Mouse (Mus musculus) heart, embryonic 16.5 days (tissue): ENCODE results near the gene Gm13695. TPM values are rescaled to one million over a fixed set of nuclear protein-coding genes. Genes with fewer than 3 reads are reported as not detected.
"Not testable (repeated sequence)": the region's sequence is repeated elsewhere in the genome, so short reads cannot be mapped to it uniquely, and the experiment has no call there.

Source experiments
- ATAC-seq: fragments of 200-750 bp; cut with Nextera tagmentation; replicated peaks from 2 replicates; pipeline ENCODE4 v1.8.0; 2017; ENCODE audit warnings: moderate number of reproducible peaks; ENCODE audit not compliant: insufficient read depth, low FRiP score; ENCODE audit errors: extremely low read depth
- H3K27ac ChIP-seq: fragments of 300-500 bp; sonication (generic); 2 replicates; pipeline ENCODE4 v1.5.1; 2014; ENCODE audit warnings: mild to moderate bottlenecking, low read length, control low read depth, moderate library complexity
- H3K27me3 ChIP-seq: fragments of 300-500 bp; sonication (generic); 2 replicates; pipeline ENCODE4 v1.6.1; 2014; ENCODE audit warnings: low read length, mixed read lengths; ENCODE audit not compliant: control insufficient read depth, insufficient read depth
- H3K36me3 ChIP-seq: fragments of 300-500 bp; sonication (generic); 2 replicates; pipeline ENCODE4 v1.6.1; 2014; ENCODE audit not compliant: control insufficient read depth, insufficient read depth
- H3K4me1 ChIP-seq: fragments of 300-500 bp; sonication (generic); 2 replicates; pipeline ENCODE4 v1.6.1; 2014; ENCODE audit warnings: low read length, mixed read lengths; ENCODE audit not compliant: control insufficient read depth, insufficient read depth
- H3K4me2 ChIP-seq: fragments of 300-500 bp; sonication (generic); 2 replicates; pipeline ENCODE4 v1.6.1; 2014; ENCODE audit warnings: low read depth, mild to moderate bottlenecking, control low read depth, low read length
- H3K4me3 ChIP-seq: fragments of 300-500 bp; sonication (generic); 2 replicates; pipeline ENCODE4 v1.5.1; 2014; ENCODE audit warnings: mild to moderate bottlenecking, control low read depth, low read length
- H3K9ac ChIP-seq: fragments of 300-500 bp; sonication (generic); 2 replicates; pipeline ENCODE4 v1.6.1; 2014; ENCODE audit warnings: low read length, control low read depth
- H3K9me3 ChIP-seq: fragments of 300-500 bp; sonication (generic); replicated peaks from 2 replicates; pipeline ENCODE4 v1.6.1; 2016; ENCODE audit warnings: low read length; ENCODE audit not compliant: control insufficient read depth
- WGBS: fragments of 180-500 bp; shearing (Covaris S2); extraction: QIAGEN DNeasy Blood & Tissue Kit; methylation state at CpG from one replicate; pipeline ENCODE4 v1.1.7; 2014; 5-methylcytosine and 5-hydroxymethylcytosine counted together
- polyA plus RNA-seq: library from polyadenylated mRNA; unstranded; fragments of >200 nt; fragmentation: Nextera tagmentation; extraction: Ambion mirVana; gene quantifications from 2 replicates; pipeline ENCODE4 v1.2.1, GENCODE M21; 2015

The Gm13695 gene
- polyA plus RNA-seq, 1 experiment from 2014 or later: not detected

GRCm38 (mm10) chr2:83984443-83984842 is 17.3 kb downstream of the Gm13695 start, which contains the start of gene Gm13697:
TSS of gene Gm13697 (plus strand) at chr2:83984743.
- no CpG with 5 or more reads among the region's 6 CpGs for WGBS
- not testable (repeated sequence) for H3K27me3 ChIP-seq

GRCm38 (mm10) chr2:83990253-83990652 is 23.1 kb downstream of the Gm13695 start, which contains the start of gene Gm13691:
TSS of gene Gm13691 (plus strand) at chr2:83990553.
- H3K27ac ChIP-seq, H3K9me3 ChIP-seq, H3K4me1 ChIP-seq, H3K36me3 ChIP-seq, ATAC-seq, H3K4me2 ChIP-seq, H3K27me3 ChIP-seq, H3K9ac ChIP-seq, H3K4me3 ChIP-seq: not testable (repeated sequence)
- no CpG with 5 or more reads among the region's 6 CpGs for WGBS

More at GRCm38 (mm10) chr2:83984443-83984842, 17.3 kb downstream of the Gm13695 start, which contains the start of gene Gm13697:
- not testable (repeated sequence) for H3K4me2 ChIP-seq, H3K27ac ChIP-seq, H3K9me3 ChIP-seq, H3K4me1 ChIP-seq, H3K9ac ChIP-seq, ATAC-seq, H3K36me3 ChIP-seq, H3K4me3 ChIP-seq

DNA sequence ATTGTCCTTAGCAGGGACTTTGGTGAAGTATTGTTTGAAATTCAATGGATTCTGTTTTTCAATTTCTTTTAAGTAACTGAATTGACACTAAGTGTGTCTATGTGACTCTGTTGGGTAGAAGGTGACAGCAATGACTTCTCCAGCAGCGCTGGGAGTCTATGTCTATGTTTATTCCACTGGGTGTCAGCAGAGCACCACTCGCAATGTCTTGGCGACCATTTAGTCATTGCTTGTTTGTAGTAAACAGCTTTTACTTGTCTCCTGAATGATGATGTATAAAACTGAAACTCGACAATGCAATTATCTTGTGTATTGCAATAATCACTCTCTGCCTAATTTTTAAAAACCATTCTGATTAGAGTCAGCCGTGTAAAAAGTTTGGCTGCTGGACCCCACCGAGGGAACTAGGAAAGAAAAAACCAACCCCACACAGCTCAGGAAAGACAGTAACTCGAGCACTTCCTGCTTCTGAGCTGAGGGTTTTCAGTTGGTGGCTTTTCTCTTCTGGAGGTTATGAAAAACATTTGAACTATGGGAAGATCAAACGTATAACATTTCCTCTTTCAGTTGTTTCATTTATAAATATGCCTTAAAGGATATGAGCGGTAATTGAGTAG is 26.6 kb downstream of the Gm13695 start:
- not testable (repeated sequence) for H3K27me3 ChIP-seq, H3K36me3 ChIP-seq, H3K9ac ChIP-seq, H3K9me3 ChIP-seq, H3K4me1 ChIP-seq
- Histone ChIP-seq H3K4me3 (0 out of 2 replicates have a peak overlapping the region, but pooled peaks have one; percentile 14), H3K4me2 (peak overlapping the region; percentile 44), H3K27ac (peak overlapping the region; percentile 18; the same call in 1 of the 2 replicates)
- WGBS: 31% methylated on average over 7 of the region's 9 CpGs
- peak; percentile 80; the same call in 1 of the 2 replicates for ATAC-seq

GRCm38 (mm10) chr2:83994526-83994925 is 27.4 kb downstream of the Gm13695 start:
- not testable (repeated sequence) for H3K4me1 ChIP-seq, ATAC-seq, H3K27ac ChIP-seq, H3K27me3 ChIP-seq, H3K4me3 ChIP-seq, H3K36me3 ChIP-seq, H3K9ac ChIP-seq, H3K4me2 ChIP-seq, H3K9me3 ChIP-seq
- WGBS: no CpG with 5 or more reads among the region's 3 CpGs

DNA sequence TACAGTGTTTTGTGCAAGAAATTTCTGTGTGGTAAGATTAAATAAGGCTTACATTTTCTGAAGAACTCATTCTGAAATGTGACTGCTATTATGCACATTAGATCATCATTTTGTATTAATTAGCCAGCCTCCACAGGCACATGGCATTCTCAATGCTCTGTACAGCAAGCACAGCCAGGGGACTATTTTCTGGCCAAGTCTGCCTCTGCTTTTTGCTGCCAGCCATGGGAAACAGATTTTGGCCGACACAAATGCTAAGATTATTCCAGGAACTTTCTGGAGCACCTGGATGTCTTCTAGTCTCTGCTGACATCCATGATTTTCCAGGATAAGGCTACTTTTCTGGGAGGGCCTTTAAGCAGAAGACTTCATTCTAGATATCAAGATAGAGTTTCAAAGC is 41.8 kb downstream of the Gm13695 start:
- Histone ChIP-seq H3K4me3 (no peak overlapping the region), H3K4me1 (no peaks in the 10 kb centered on the region), H3K9ac (no peak overlapping the region), H3K27ac (no peak overlapping the region), H3K36me3 (no peaks in the 10 kb centered on the region), H3K9me3 (no peaks in the 10 kb centered on the region), H3K27me3 (no peaks in the 10 kb centered on the region), H3K4me2 (no peak overlapping the region)
- 29% methylated on average over 1 of the region's 1 CpGs for WGBS
- no peak for ATAC-seq

GRCm38 (mm10) chr2:84009818-84010217 is 42.7 kb downstream of the Gm13695 start:
- no peaks in the 10 kb centered on the region for H3K36me3 ChIP-seq
- H3K4me1 ChIP-seq: no peaks in the 10 kb centered on the region
- H3K9ac ChIP-seq: no peak overlapping the region
- no peak overlapping the region for H3K27ac ChIP-seq
- no peaks in the 10 kb centered on the region for H3K27me3 ChIP-seq
- 45% methylated on average over 3 of the region's 3 CpGs for WGBS
- no peak overlapping the region for H3K4me2 ChIP-seq
- no peak for ATAC-seq
- no peaks in the 10 kb centered on the region for H3K9me3 ChIP-seq
- no peak overlapping the region for H3K4me3 ChIP-seq

GRCm38 (mm10) chr2:84014572-84014971 is 47.5 kb downstream of the Gm13695 start:
- Histone ChIP-seq H3K4me2 (no peak overlapping the region), H3K27ac (no peak overlapping the region), H3K9ac (no peak overlapping the region), H3K36me3 (no peaks in the 10 kb centered on the region), H3K9me3 (no peaks in the 10 kb centered on the region), H3K4me3 (no peak overlapping the region), H3K27me3 (no peaks in the 10 kb centered on the region), H3K4me1 (peaks cover 10% of the 10 kb centered on the region)
- WGBS: 63% methylated on average over 6 of the region's 6 CpGs
- no peak for ATAC-seq

- not testable (repeated sequence) for H3K27me3 ChIP-seq, H3K9me3 ChIP-seq, H3K4me1 ChIP-seq, H3K9ac ChIP-seq, H3K36me3 ChIP-seq, H3K27ac ChIP-seq, H3K4me2 ChIP-seq, H3K4me3 ChIP-seq, ATAC-seq
- WGBS: 77% methylated on average over 5 of the region's 5 CpGs
Measured at GRCm38 (mm10) chr2:84016291-84016690, 49.2 kb downstream of the Gm13695 start.

DNA sequence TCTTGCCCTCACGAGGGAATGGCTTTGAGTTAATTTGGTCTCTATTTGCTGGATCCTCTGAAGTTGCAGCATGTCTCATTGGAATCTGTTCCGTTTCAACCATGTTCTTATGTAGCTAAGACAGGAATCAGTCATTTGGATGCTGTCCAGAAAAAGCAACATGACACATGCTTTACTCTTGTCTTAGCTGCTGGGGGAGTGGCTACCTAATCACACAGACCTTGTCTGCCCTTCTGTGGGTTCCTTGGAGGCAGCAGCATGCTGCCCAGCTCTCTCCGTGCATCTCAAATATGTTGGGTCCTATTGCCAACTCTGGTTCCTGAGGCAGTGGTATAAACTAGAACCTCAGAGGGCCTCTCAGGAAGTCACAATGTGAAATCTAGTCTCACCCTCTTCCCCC is 51.2 kb downstream of the Gm13695 start:
- H3K36me3 ChIP-seq: no peaks in the 10 kb centered on the region
- 10% methylated on average over 3 of the region's 3 CpGs for WGBS
- peak; percentile 69; the same call in 1 of the 2 replicates for ATAC-seq
- H3K27ac ChIP-seq: no peak overlapping the region
- peaks cover 10% of the 10 kb centered on the region for H3K4me1 ChIP-seq
- no peaks in the 10 kb centered on the region for H3K27me3 ChIP-seq
- H3K4me3 ChIP-seq: no peak overlapping the region
- H3K9me3 ChIP-seq: no peaks in the 10 kb centered on the region
- H3K9ac ChIP-seq: no peak overlapping the region
- no peak overlapping the region for H3K4me2 ChIP-seq
